Mouse (Mus musculus): Measurements from ENCODE around the gene Gm6034. TPM values are rescaled to one million over a fixed set of nuclear protein-coding genes. Genes with fewer than 3 reads are reported as not detected.
"Not testable (repeated sequence)": the region's sequence is repeated elsewhere in the genome, so short reads cannot be mapped to it uniquely, and the experiment has no call there.

Gm6034 gene
- polyA plus RNA-seq, 1 experiment, result not detected

GRCm38 (mm10) chr17:36019519-36019918 lies 23.2 kb upstream of the Gm6034 start:
- no peak for TF ChIP-seq GATA1 (IDR thresholded peaks at IDR 0.05; ENCODE audit: low read length)

GRCm38 (mm10) chr17:36020191-36021073 lies 22.3 kb upstream of the Gm6034 start, which contains the start of gene H2-T24:
H2-T24 (minus strand) TSS chr17:36020560.
- TF ChIP-seq GATA1 (IDR thresholded peaks at IDR 0.05; ENCODE audit: low read length), result no peak

GRCm38 (mm10) chr17:36021309-36021708 lies 21.5 kb upstream of the Gm6034 start:
- TF ChIP-seq GATA1 (IDR thresholded peaks at IDR 0.05; ENCODE audit: low read length), result no peak

DNA sequence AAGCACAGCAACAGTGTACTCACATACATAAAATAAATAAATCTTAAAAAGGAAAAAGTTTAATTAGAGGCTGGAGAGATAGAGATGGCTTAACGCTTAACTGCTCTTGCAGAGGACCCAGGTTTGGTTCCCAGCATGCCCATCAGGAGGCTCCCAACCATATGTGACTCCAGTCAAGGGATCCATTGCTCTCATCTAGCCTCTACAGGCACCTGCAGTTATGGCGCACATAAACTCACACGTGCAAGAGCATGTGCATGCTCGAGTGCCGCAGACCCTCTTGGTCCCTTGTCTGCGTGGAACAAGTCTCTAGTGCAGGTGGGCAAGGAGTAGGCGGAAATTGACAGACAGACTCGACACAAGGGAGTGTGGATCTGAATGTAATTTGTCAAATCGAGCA lies 20.7 kb upstream of the Gm6034 start:
- no peak for TF ChIP-seq GATA1 (IDR thresholded peaks at IDR 0.05; ENCODE audit: low read length)

DNA sequence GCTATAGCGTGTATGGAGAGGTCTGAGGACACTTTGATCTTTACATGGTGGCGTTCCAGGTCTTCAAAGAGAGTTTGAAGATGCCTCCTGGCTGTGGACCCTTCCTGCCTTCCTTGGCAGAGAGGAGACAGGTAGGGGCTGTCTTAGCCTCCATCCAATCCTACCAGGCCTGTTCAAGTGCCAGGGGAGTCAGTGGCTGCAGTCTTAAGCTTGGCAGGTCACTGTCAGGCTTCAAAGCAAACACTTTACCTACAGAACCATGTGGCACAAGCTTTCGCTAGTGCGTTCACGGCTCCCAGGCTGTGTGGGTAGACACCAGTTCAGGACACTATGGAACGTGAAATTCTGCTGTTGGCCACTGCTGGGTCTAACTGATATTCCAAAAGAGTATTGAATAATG lies 19.8 kb upstream of the Gm6034 start:
- TF ChIP-seq GATA1 (IDR thresholded peaks at IDR 0.05; ENCODE audit: low read length), result no peak

GRCm38 (mm10) chr17:36023710-36024654 lies 18.8 kb upstream of the Gm6034 start:
- no peak for TF ChIP-seq GATA1 (IDR thresholded peaks at IDR 0.05; ENCODE audit: low read length)

- TF ChIP-seq GATA1 (IDR thresholded peaks at IDR 0.05; ENCODE audit: low read length), result no peak
These were observed 17.6 kb upstream of the Gm6034 start for GRCm38 (mm10) chr17:36025197-36025596.

- no peak for TF ChIP-seq GATA1 (IDR thresholded peaks at IDR 0.05; ENCODE audit: low read length)
These were observed 16.9 kb upstream of the Gm6034 start for GRCm38 (mm10) chr17:36025901-36026300.

DNA sequence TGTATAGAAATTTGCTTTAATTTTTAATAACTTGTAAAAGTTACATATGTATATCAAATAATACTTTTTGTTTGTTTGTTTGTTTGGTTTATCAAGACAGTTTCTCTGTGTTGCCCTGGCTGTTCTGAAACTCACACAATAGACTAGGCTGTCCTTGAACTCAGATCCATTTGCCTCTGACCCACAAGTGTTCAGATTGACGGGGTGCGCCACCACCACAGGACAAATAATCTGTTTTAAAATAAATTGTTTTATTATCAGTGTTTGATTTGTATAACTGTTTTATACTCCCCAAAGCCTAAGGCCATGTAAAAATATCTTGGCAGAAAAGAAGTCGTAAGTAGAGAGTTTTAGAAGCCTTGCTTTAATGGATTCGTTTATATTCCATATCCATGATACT lies 15.1 kb upstream of the Gm6034 start:
- no peak for TF ChIP-seq GATA1 (IDR thresholded peaks at IDR 0.05; ENCODE audit: low read length)

DNA sequence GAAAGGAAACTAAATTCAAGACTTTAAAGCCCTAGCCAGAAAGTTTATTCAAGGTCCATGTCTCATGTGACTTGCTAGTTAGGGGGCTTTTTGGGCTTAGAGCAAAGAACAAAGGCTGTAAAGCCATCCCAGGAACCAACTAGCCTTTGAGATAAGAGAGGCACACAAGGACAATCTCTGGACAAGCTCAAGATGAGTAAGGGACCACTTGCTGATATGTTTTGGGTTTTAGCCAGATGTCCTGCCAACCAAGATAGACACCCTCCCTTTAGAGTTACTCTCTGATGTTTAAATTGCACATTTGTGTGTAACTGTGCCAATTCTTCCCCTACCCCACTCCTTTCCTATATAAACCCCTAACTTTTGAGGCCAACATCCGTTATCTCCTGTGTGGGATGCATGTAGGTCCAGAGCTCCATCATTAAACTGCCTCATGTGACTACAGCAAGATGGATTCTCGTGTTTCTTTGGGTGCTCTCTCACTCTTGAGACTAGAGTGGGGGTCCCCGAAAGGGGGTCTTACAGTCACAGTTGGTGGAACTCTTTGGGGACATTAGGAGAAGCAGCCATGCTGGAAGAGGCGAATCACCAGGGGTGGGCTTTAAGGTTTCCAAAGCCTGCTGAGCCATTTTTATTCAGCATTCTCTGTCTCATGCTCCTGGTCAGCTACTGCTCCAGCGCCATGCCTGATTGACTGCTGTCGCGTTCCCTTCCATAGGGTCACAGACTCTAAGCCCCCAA lies 13.7 kb upstream of the Gm6034 start:
- TF ChIP-seq GATA1 (IDR thresholded peaks at IDR 0.05; ENCODE audit: low read length), result no peak

DNA sequence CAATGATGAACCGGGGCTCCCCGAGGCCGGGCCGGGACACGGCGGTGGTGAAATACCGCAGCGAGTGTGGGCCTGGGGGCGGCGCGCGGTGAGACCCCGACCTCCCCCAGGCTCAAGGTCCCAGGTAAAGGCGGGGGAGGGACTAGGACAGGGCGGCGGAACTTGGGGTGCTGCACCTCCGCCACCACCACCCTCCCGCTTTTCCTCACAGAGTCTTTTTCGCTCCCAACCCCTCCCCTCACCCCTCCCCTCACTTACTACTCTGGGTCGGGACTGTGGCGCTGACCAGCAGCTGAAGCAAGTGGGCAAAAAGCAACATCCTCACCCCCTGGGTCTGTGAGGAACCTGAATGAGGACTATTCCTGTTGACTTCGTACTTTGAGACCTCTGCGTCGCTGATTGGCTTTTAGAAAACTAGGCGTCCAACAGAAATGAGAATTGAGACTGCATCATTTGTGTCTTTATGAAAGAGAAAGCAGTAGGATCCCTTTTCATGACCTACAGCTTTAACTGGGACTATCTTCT lies 10.3 kb upstream of the Gm6034 start, which contains the start of gene H2-T23:
TSS of gene H2-T23 (minus strand) at position 505 of the 525 bp plus-strand sequence.
- TF ChIP-seq GATA1 (IDR thresholded peaks at IDR 0.05; ENCODE audit: low read length), result not testable (repeated sequence)

- no peak for TF ChIP-seq GATA1 (IDR thresholded peaks at IDR 0.05; ENCODE audit: low read length)
These were observed 525 bp downstream of the Gm6034 start for GRCm38 (mm10) chr17:36043286-36043685.

- TF ChIP-seq GATA1 (IDR thresholded peaks at IDR 0.05; ENCODE audit: low read length), result not testable (repeated sequence)
These were observed 15.6 kb downstream of the Gm6034 start, which contains the start of gene Gm11127 for GRCm38 (mm10) chr17:36058362-36058761. Gm11127 (minus strand) TSS chr17:36058371.

GRCm38 (mm10) chr17:36060829-36061228 lies 18.1 kb downstream of the Gm6034 start:
- no peak for TF ChIP-seq GATA1 (IDR thresholded peaks at IDR 0.05; ENCODE audit: low read length)

All from G1E-ER4 (cell line).